Mouse (Mus musculus): ENCODE results near the gene Gemin7.

The Gemin7 gene

GRCm38 (mm10) chr7:19547344-19547969, 29.9 kb downstream of the Gemin7 start:
- DNase-seq (ENCODE audit: low read depth, low spot score) = no peak

- no peak for DNase-seq (ENCODE audit: low read depth, low spot score)
These were observed 31.4 kb downstream of the Gemin7 start for GRCm38 (mm10) chr7:19546007-19546406.

GRCm38 (mm10) chr7:19543584-19543983, 33.8 kb downstream of the Gemin7 start:
- DNase-seq (ENCODE audit: low read depth, low spot score) = no peak

GRCm38 (mm10) chr7:19542155-19542691, 35.2 kb downstream of the Gemin7 start:
- DNase-seq (ENCODE audit: low read depth, low spot score) = no peak

GRCm38 (mm10) chr7:19541681-19542154, 35.7 kb downstream of the Gemin7 start:
- no peak for DNase-seq (ENCODE audit: low read depth, low spot score)

- no peak for DNase-seq (ENCODE audit: low read depth, low spot score)
These were observed 36.4 kb downstream of the Gemin7 start for GRCm38 (mm10) chr7:19540771-19541566.

GRCm38 (mm10) chr7:19534676-19535075, 42.7 kb downstream of the Gemin7 start:
- DNase-seq (ENCODE audit: low read depth, low spot score) = no peak

- no peak for DNase-seq (ENCODE audit: low read depth, low spot score)
These were observed 45.2 kb downstream of the Gemin7 start for GRCm38 (mm10) chr7:19532240-19532639.

- DNase-seq (ENCODE audit: low read depth, low spot score) = no peak
These were observed 46.3 kb downstream of the Gemin7 start for GRCm38 (mm10) chr7:19531077-19531476.

- no peak for DNase-seq (ENCODE audit: low read depth, low spot score)
These were observed 52.3 kb downstream of the Gemin7 start for GRCm38 (mm10) chr7:19525105-19525481.

GRCm38 (mm10) chr7:19524420-19525104, 52.8 kb downstream of the Gemin7 start:
- DNase-seq (ENCODE audit: low read depth, low spot score) = no peak

GRCm38 (mm10) chr7:19523757-19524419, 53.5 kb downstream of the Gemin7 start:
- no peak for DNase-seq (ENCODE audit: low read depth, low spot score)

- no peak for DNase-seq (ENCODE audit: low read depth, low spot score)
These were observed 54.2 kb downstream of the Gemin7 start for GRCm38 (mm10) chr7:19523017-19523756.

GRCm38 (mm10) chr7:19520032-19520431, 57.4 kb downstream of the Gemin7 start:
- no peak for DNase-seq (ENCODE audit: low read depth, low spot score)

- DNase-seq (ENCODE audit: low read depth, low spot score) = no peak
These were observed 59.6 kb downstream of the Gemin7 start, which contains the start of gene Nkpd1 for GRCm38 (mm10) chr7:19517652-19518365. Gene Nkpd1 (plus strand): TSS chr7:19517838.

All from 3T3-L1 (cell line).